Mouse (Mus musculus) liver, embryonic 14.5 days (tissue): ENCODE measurements around the gene Mms19. TPM values are rescaled to one million over a fixed set of nuclear protein-coding genes. Genes with fewer than 3 reads are reported as not detected.

Experiments used
- ATAC-seq: fragments of 200-750 bp; cut with Nextera tagmentation; 2 replicates; pipeline ENCODE4 v1.8.0; 2017; ENCODE audit warnings: moderate number of reproducible peaks, mild to moderate bottlenecking, moderate library complexity; ENCODE audit not compliant: insufficient read depth
- DNase-seq, 3 experiments: peaks; one replicate each; pipeline ENCODE4 v3.0.0-alpha.2; 2012 to 2013; ENCODE audit warnings: low read depth in 3 of 3, low spot score in 3 of 3
- H3K27ac ChIP-seq: fragments of 300-500 bp; sonication (generic); 2 replicates; pipeline ENCODE4 v1.5.1; 2014; ENCODE audit warnings: moderate library complexity, mild to moderate bottlenecking, control low read depth, inconsistent platforms
- H3K27me3 ChIP-seq: fragments of 300-500 bp; sonication (generic); 2 replicates; pipeline ENCODE4 v1.6.1; 2014; ENCODE audit warnings: mild to moderate bottlenecking, low read length, moderate library complexity; ENCODE audit not compliant: control insufficient read depth, insufficient read depth
- H3K36me3 ChIP-seq: fragments of 300-500 bp; sonication (generic); replicated peaks from 2 replicates; pipeline ENCODE4 v1.6.1; 2014; ENCODE audit warnings: low read depth; ENCODE audit not compliant: control insufficient read depth, insufficient read depth
- H3K4me1 ChIP-seq, 2 experiments: fragments of 200-500 bp in 1 of 2; fragments of 300-500 bp in 1 of 2; sonication (generic) in 1 of 2; replicated peaks; 2 replicates each; pipeline ENCODE4 v1.6.1; 2012 to 2014; ENCODE audit warnings: antibody characterized with exemption in 1 of 2, inconsistent platforms in 1 of 2, low read length in 1 of 2; ENCODE audit not compliant: control insufficient read depth in 2 of 2, insufficient read depth in 2 of 2
- H3K4me2 ChIP-seq: fragments of 300-500 bp; sonication (generic); 2 replicates; pipeline ENCODE4 v1.6.1; 2014; ENCODE audit warnings: low read depth, mild to moderate bottlenecking, control low read depth, moderate library complexity
- H3K4me3 ChIP-seq, 2 experiments: fragments of 200-500 bp in 1 of 2; fragments of 300-500 bp in 1 of 2; sonication (generic) in 1 of 2; 2 replicates each; pipeline ENCODE4 v1.5.1; 2012 to 2014; ENCODE audit warnings: low read depth in 2 of 2, low read length in 2 of 2, mild to moderate bottlenecking in 2 of 2, control low read depth in 1 of 2, inconsistent platforms in 1 of 2, moderate library complexity in 1 of 2; ENCODE audit not compliant: insufficient read depth in 1 of 2
- H3K9ac ChIP-seq: fragments of 300-500 bp; sonication (generic); replicated peaks from 2 replicates; pipeline ENCODE4 v1.6.1; 2014; ENCODE audit warnings: mild to moderate bottlenecking, control low read depth, moderate library complexity
- H3K9me3 ChIP-seq: fragments of 300-500 bp; sonication (generic); 2 replicates; pipeline ENCODE4 v1.6.1; 2016; ENCODE audit warnings: low read length, mixed read lengths; ENCODE audit not compliant: control insufficient read depth
- CTCF ChIP-seq: IDR thresholded peaks from 2 replicates; pipeline ENCODE4 v1.5.1; 2016; ENCODE audit warnings: antibody characterized with exemption, low read depth, control low read depth
- EP300 ChIP-seq: IDR thresholded peaks from 2 replicates; pipeline ENCODE4 v1.6.1; 2016; ENCODE audit warnings: antibody characterized with exemption, low read depth
- WGBS: fragments of 180-500 bp; shearing (Covaris S2); extraction: QIAGEN DNeasy Blood & Tissue Kit; methylation state at CpG from one replicate; pipeline ENCODE4 v1.1.7; 2014; ENCODE audit not compliant: insufficient replicate concordance; 5-methylcytosine and 5-hydroxymethylcytosine counted together
- polyA plus RNA-seq, 2 experiments: library from polyadenylated mRNA; depleted of rRNA in 1 of 2; stranded (reverse) in 1 of 2; unstranded in 1 of 2; fragments of >200 nt; fragmentation: Nextera tagmentation in 1 of 2; extraction: Ambion mirVana in 1 of 2; gene quantifications; 2 replicates each; pipeline versions ENCODE4 v1.2.1 to v1.2.3; 2012 to 2014

Mms19 gene
- polyA plus RNA-seq, 2 experiments = 10.8 to 18.2 TPM

GRCm38 (mm10) chr19:41999688-42000283, 18.8 kb upstream of the Mms19 start:
- no peaks in the 10 kb centered on the region for H3K36me3 ChIP-seq
- H3K4me1 ChIP-seq = peaks cover 0 to 11% of the 10 kb centered on the region in 2 experiments; a peak in 2 of 4 replicates
- no peak for TF ChIP-seq EP300
- no peak for TF ChIP-seq CTCF
- no peak overlapping the region for H3K4me3 ChIP-seq
- ATAC-seq = no peak
- no peak overlapping the region for H3K4me2 ChIP-seq
- WGBS = 46% methylated on average over 4 of the region's 4 CpGs
- no peaks in the 10 kb centered on the region for H3K27me3 ChIP-seq
- DNase-seq = no peak
- no peak overlapping the region for H3K9ac ChIP-seq
- no peaks in the 10 kb centered on the region for H3K9me3 ChIP-seq
- no peak overlapping the region for H3K27ac ChIP-seq

DNA sequence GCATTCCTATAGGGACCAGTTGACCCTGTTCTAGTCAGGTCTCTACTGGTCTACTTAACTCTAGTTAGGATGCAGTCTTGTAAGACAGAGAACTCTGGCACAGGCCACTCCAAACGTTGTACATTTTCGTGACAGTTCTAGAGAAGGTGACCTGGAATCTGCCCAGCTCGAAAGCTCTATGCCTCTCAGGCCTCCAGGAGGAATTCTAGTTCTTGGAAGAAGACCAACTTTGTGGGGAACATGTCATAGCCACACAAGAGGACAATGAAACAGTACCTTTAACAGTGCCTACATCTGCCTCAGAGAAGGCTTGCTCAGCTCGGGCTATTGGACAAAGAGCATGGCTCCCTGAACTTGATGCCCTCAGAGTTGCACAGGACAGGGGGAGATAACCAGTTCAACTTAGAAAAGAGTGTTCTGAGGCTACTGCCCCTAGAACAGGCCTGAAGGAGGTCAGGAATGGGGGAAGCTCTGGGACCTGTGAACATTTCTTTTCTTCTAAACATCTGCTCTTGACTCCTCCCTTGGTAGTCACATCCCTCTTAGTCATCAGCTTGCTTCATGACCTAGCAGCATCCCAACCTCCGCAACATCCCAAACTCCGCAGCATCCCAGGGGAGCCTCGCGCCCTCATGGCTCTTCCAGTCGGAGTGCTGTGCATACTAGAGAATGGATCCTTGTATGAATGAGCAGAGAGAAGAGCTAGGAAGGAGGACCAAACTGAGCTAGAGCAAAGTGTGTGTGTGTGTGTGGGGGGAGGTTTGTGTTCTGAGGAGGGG, 18.0 kb upstream of the Mms19 start:
- ATAC-seq (no peak), DNase-seq (no peak)
- Histone ChIP-seq H3K4me1 (peaks cover 0 to 10% of the 10 kb centered on the region in 2 experiments; a peak in 2 of 4 replicates), H3K27me3 (no peaks in the 10 kb centered on the region), H3K36me3 (no peaks in the 10 kb centered on the region), H3K4me3 (no peak overlapping the region), H3K9ac (no peak overlapping the region), H3K27ac (no peak overlapping the region), H3K4me2 (no peak overlapping the region), H3K9me3 (no peaks in the 10 kb centered on the region)
- TF ChIP-seq EP300 (no peak), CTCF (no peak)
- 74% methylated on average over 9 of the region's 9 CpGs for WGBS

DNA sequence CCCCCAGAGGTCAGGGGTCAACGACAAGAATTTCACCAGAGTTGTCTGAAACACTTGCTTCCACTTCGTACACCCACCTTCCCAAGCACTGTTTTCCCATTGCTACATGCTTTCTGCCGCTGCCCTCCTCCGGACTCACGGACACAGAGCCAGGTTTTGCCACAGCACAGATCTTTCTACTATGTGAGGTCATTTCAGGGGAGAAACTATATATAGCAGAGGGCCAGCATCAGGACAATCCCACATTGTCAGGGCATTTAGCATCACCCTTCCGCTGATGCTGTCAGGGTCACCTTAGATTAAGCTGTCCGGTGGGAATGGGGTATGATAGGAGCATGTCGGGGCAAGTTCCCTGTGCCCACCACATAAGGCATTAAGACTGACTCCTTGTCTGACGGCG, 16.1 kb upstream of the Mms19 start:
- Histone ChIP-seq H3K27me3 (no peaks in the 10 kb centered on the region), H3K9me3 (no peaks in the 10 kb centered on the region), H3K36me3 (no peaks in the 10 kb centered on the region), H3K9ac (no peak overlapping the region), H3K27ac (no peak overlapping the region), H3K4me2 (no peak overlapping the region), H3K4me1 (peaks cover 0 to 10% of the 10 kb centered on the region in 2 experiments; a peak in 2 of 4 replicates), H3K4me3 (no peak overlapping the region)
- TF ChIP-seq EP300 (no peak), CTCF (no peak)
- WGBS = 76% methylated on average over 10 of the region's 10 CpGs
- no peak for DNase-seq
- ATAC-seq = no peak

DNA sequence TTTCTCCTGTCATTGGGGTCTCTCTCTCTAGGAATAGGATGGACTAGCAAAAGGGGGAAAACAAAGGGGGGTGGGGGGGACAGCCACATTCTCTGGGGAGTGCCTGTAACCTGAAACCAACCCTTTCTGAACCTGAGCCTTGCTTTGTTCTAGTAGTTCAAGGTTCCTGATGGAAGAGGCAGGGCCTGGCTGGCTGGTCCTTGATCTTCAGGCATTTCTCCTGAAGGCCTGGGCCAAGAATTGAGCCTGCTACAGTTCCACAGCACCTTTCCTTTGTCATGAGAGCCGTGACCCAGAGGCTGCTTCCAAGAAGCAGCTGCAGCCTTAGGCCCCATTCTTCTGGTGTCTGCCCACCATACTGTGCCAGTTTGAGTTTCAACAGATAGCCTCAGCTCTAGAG, 14.5 kb upstream of the Mms19 start:
- H3K9ac ChIP-seq = no peak overlapping the region
- H3K27ac ChIP-seq = no peak overlapping the region
- DNase-seq (no peak), ATAC-seq (no peak)
- no peak overlapping the region for H3K4me2 ChIP-seq
- no peak overlapping the region for H3K4me3 ChIP-seq
- H3K9me3 ChIP-seq = no peaks in the 10 kb centered on the region
- H3K27me3 ChIP-seq = no peaks in the 10 kb centered on the region
- TF ChIP-seq CTCF (no peak), EP300 (no peak)
- 76% methylated on average over 1 of the region's 1 CpGs for WGBS
- no peaks in the 10 kb centered on the region for H3K36me3 ChIP-seq
- H3K4me1 ChIP-seq = peaks cover 0 to 2% of the 10 kb centered on the region in 2 experiments; a peak in 2 of 4 replicates

GRCm38 (mm10) chr19:41994023-41994422, 13.1 kb upstream of the Mms19 start:
- WGBS = 77% methylated on average over 7 of the region's 7 CpGs

More at GRCm38 (mm10) chr19:41994023-41994422, 13.1 kb upstream of the Mms19 start:
- TF ChIP-seq CTCF (no peak), EP300 (no peak)
- H3K4me1 ChIP-seq = no peaks in the 10 kb centered on the region; a peak in 1 of 4 replicates
- no peaks in the 10 kb centered on the region for H3K27me3 ChIP-seq
- no peaks in the 10 kb centered on the region for H3K9me3 ChIP-seq
- no peak overlapping the region for H3K9ac ChIP-seq
- H3K4me3 ChIP-seq = no peak overlapping the region
- H3K36me3 ChIP-seq = no peaks in the 10 kb centered on the region
- H3K4me2 ChIP-seq = no peak overlapping the region
- H3K27ac ChIP-seq = no peak overlapping the region
- ATAC-seq (no peak), DNase-seq (no peak)
